Mouse (Mus musculus): ENCODE data around the gene Men1. TPM values are rescaled to one million over a fixed set of nuclear protein-coding genes. Genes with fewer than 3 reads are reported as not detected.

The Men1 gene
- polyA plus RNA-seq, 1 experiment from 2014 or later = 115 TPM

DNA sequence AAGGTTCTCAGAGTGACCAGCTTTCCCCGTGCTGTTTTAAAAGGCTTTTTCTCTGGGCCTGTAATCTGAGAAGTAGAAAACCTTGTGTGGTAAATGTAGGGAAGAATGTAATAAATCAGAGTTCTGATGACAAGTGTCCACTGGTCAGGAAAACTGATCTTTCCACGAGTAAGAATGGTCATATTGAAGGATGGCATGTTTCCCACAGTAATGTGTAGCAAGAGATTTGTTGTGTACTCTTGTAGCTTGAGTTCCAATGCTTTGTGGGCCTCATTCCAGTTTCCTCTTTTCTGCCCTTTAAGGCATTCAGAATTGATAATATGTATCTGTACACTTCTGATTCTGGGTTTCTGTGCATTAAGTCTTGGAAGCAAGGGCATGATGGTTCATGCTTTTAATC, 30.1 kb downstream of the Men1 start:
- Histone ChIP-seq H3K27me3 (ENCODE audit: poor library complexity, severe bottlenecking) (no peaks in the 10 kb centered on the region), H3K4me1 (peaks cover 34% of the 10 kb centered on the region), H3K9me3 (no peaks in the 10 kb centered on the region), H3K36me3 (replicated peaks) (peaks cover 56% of the 10 kb centered on the region), H3K4me3 (peak overlapping the region; percentile 100), H3K27ac (peak overlapping the region; percentile 100)
- 6% methylated on average over 2 of the region's 2 CpGs for WGBS
- DNase-seq (ENCODE audit: extremely low spot score, low spot score) = no peak

DNA sequence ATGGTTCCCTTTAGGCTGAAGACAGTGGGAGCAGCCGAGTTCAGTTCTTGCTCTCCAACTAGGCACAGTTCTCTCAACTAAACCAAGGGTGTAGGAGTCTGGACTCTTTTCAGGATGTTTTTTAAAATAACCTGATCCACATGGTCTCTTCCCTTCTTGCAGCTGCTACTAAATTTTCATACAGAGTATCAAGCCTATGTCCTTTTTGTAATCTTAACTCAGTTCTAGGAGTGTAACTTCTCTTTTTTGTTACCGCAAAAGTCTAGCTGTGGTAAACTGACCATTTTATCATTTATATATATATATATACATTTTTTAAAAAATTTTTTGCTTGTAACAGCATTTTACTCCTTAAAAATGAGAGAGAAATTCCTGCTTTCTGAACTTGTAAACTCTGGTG, 35.4 kb downstream of the Men1 start:
- Histone ChIP-seq H3K27me3 (ENCODE audit: poor library complexity, severe bottlenecking) (no peaks in the 10 kb centered on the region), H3K4me1 (peaks cover 29% of the 10 kb centered on the region), H3K9me3 (no peaks in the 10 kb centered on the region), H3K4me3 (no peak overlapping the region), H3K27ac (no peak overlapping the region), H3K36me3 (replicated peaks) (peaks cover 100% of the 10 kb centered on the region)
- no peak for DNase-seq (ENCODE audit: extremely low spot score, low spot score)
- WGBS = 91% methylated on average over 2 of the region's 2 CpGs

DNA sequence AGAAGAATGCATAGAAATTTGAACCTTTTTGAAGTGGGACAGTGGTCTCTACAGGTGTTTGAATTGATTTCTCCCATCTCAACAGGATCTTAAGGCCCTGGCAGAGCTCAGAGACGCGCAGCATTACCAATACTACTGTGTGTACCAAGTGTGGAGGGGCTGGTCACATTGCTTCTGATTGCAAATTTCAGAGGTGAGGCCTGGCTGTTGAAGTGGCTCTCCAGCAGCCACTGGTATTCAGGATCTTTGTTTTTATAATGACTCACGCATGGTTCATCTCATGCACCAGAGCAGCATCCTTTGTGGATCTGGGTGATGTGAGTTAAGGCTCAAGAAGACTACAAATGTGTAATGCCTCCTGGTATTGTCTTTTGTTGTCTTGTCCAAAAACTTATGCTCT, 37.7 kb downstream of the Men1 start:
- no peak overlapping the region for H3K4me3 ChIP-seq
- no peak overlapping the region for H3K27ac ChIP-seq
- no peak for DNase-seq (ENCODE audit: extremely low spot score, low spot score)
- peaks cover 100% of the 10 kb centered on the region for H3K36me3 ChIP-seq (replicated peaks)
- peaks cover 31% of the 10 kb centered on the region for H3K4me1 ChIP-seq
- WGBS = 93% methylated on average over 3 of the region's 3 CpGs
- H3K9me3 ChIP-seq = no peaks in the 10 kb centered on the region
- H3K27me3 ChIP-seq (ENCODE audit: poor library complexity, severe bottlenecking) = no peaks in the 10 kb centered on the region

DNA sequence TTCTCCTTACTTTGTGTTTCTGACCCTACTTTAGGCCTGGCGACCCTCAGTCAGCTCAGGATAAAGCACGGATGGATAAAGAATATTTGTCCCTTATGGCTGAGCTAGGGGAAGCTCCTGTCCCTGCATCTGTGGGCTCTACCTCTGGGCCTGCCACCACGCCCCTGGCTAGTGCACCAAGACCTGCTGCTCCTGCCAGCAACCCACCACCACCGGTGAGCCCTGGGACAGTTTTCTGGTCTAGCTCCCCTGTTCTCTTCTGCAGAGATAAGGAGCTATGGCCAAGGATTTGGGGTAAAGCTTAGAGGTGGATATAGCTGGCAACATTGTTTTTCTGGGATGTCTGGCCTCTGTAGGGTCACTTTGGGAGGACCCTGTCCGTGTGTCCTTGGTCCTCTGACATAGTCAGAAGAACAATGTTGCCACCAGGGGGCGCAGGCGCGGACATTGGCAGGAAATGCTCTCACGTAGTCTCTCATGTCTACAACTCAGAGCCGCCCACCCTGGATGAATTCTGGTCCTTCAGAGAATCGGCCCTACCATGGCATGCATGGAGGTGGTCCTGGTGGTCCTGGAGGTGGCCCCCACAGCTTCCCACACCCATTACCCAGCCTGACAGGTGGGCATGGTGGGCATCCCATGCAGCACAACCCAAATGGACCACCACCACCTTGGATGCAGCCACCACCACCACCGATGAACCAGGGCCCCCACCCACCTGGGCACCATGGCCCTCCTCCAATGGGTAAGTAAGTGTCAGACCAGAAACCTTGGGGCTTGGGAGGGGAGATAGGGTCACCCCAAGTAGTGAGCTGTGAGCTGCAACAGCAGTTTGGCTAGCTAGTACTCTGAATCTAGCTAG, 39.0 kb downstream of the Men1 start:
- 79% methylated on average over 12 of the region's 12 CpGs for WGBS
- Histone ChIP-seq H3K27ac (no peak overlapping the region), H3K4me1 (peaks cover 39% of the 10 kb centered on the region)

DNA sequence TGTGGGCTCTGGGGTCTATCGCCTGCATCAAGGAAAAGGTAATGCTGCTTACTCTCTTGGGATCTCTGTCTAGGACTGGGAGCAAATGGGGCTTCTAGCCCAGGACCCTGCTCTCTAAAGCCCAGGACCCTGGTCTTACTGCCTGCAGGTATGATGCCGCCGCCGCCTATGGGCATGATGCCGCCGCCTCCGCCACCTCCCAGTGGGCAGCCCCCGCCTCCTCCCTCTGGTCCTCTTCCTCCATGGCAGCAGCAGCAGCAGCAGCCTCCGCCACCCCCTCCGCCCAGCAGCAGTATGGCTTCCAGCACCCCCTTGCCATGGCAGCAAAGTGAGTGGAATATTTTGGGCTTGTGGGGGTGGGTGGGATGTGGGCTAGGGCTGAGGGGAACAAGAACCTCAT, 39.8 kb downstream of the Men1 start:
- WGBS = 98% methylated on average over 10 of the region's 10 CpGs
- no peak overlapping the region for H3K27ac ChIP-seq
- no peaks in the 10 kb centered on the region for H3K27me3 ChIP-seq (ENCODE audit: poor library complexity, severe bottlenecking)
- peaks cover 100% of the 10 kb centered on the region for H3K36me3 ChIP-seq (replicated peaks)
- no peaks in the 10 kb centered on the region for H3K9me3 ChIP-seq
- H3K4me1 ChIP-seq = peaks cover 39% of the 10 kb centered on the region
- no peak for DNase-seq (ENCODE audit: extremely low spot score, low spot score)
- H3K4me3 ChIP-seq = peak overlapping the region; percentile 0; the same call in 1 of the 2 replicates

More for the DNA sequence above, 39.0 kb downstream of the Men1 start:
- DNase-seq (ENCODE audit: extremely low spot score, low spot score) = peak; percentile 71
- no peaks in the 10 kb centered on the region for H3K9me3 ChIP-seq
- peaks cover 100% of the 10 kb centered on the region for H3K36me3 ChIP-seq (replicated peaks)
- H3K4me3 ChIP-seq = 0 out of 2 replicates have a peak overlapping the region, but pooled peaks have one; percentile 0
- no peaks in the 10 kb centered on the region for H3K27me3 ChIP-seq (ENCODE audit: poor library complexity, severe bottlenecking)

DNA sequence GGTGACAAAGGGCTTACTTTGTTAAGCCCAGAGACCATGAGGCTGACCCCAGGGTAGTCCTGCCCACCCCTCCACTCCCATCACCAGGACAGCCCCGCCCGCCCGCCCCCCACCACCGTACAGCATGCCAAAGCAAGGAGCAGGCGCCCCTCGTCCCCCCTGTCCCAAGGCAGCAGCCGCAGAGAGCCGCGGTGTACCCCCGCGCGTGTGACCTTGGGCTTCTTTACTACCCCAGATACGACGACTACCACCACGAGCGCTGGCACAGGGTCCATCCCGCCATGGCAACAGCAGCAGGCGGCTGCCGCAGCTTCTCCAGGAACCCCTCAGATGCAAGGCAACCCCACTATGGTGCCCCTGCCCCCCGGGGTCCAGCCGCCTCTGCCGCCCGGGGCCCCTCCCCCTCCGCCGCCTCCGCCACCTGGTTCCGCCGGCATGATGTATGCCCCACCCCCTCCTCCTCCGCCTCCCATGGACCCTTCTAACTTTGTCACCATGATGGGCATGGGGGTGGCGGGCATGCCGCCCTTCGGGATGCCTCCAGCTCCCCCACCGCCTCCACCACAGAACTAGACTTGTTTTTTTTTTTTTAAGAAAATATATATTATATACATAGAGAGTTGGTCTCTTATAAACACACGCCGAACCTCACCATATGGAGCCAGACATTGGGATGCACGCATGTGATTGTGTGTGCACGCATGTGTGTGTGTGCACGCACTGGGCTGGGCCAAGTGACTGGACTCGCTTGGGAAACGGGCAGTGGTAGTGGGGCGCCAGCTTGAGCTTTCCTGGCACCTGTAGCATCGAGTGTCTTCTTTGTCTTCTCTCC, 40.9 kb downstream of the Men1 start:
- Histone ChIP-seq H3K9me3 (no peaks in the 10 kb centered on the region), H3K27ac (no peak overlapping the region), H3K36me3 (replicated peaks) (peaks cover 96% of the 10 kb centered on the region), H3K27me3 (ENCODE audit: poor library complexity, severe bottlenecking) (no peaks in the 10 kb centered on the region), H3K4me3 (peak overlapping the region; percentile 12; the same call in 1 of the 2 replicates), H3K4me1 (peaks cover 39% of the 10 kb centered on the region)
- DNase-seq (ENCODE audit: extremely low spot score, low spot score) = no peak
- 94% methylated on average over 42 of the region's 42 CpGs for WGBS

DNA sequence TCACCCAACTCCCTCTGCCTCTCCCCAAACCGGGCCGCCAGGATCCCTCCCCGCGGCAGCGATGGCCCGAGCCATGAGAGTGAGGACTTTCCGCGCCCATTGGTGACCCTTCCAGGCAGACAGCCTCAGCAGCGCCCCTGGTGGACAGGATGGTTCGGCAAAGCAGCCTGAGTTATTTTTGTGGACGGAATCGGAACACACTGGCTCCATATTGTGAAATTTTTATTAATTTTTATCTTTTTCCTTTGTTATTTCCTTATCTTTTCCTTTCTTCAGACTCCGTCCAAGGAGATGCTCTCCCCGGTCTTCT, 41.4 kb downstream of the Men1 start:
- Histone ChIP-seq H3K36me3 (replicated peaks) (peaks cover 96% of the 10 kb centered on the region), H3K27ac (no peak overlapping the region), H3K4me3 (peak overlapping the region; percentile 12; the same call in 1 of the 2 replicates), H3K27me3 (ENCODE audit: poor library complexity, severe bottlenecking) (no peaks in the 10 kb centered on the region), H3K4me1 (peaks cover 39% of the 10 kb centered on the region), H3K9me3 (no peaks in the 10 kb centered on the region)
- no peak for DNase-seq (ENCODE audit: extremely low spot score, low spot score)
- 83% methylated on average over 14 of the region's 14 CpGs for WGBS

DNA sequence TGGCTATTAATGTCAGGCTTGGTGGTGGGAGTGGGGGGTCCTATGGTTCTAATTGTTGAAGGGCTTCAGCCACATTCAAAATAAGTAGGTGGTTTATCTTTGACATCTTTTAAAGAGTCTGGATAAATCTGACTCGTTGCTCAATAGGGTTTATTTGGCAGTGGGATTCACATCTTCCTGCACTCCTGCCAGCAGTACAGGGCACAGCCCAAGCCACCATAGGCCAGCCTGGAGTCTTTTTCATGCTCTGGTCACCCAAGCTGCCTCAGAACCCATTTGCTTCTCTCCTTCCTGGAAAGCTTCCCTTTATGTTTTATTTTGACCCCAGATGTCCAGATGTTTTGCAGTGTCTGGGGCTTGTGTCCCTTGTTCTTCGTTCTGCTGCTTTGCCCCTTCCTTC, 41.9 kb downstream of the Men1 start:
- Histone ChIP-seq H3K36me3 (replicated peaks) (peaks cover 93% of the 10 kb centered on the region), H3K4me1 (peaks cover 39% of the 10 kb centered on the region), H3K9me3 (no peaks in the 10 kb centered on the region), H3K4me3 (peak overlapping the region; percentile 12; the same call in 1 of the 2 replicates), H3K27ac (no peak overlapping the region), H3K27me3 (ENCODE audit: poor library complexity, severe bottlenecking) (no peaks in the 10 kb centered on the region)
- WGBS = 92% methylated on average over 2 of the region's 2 CpGs
- DNase-seq (ENCODE audit: extremely low spot score, low spot score) = no peak

DNA sequence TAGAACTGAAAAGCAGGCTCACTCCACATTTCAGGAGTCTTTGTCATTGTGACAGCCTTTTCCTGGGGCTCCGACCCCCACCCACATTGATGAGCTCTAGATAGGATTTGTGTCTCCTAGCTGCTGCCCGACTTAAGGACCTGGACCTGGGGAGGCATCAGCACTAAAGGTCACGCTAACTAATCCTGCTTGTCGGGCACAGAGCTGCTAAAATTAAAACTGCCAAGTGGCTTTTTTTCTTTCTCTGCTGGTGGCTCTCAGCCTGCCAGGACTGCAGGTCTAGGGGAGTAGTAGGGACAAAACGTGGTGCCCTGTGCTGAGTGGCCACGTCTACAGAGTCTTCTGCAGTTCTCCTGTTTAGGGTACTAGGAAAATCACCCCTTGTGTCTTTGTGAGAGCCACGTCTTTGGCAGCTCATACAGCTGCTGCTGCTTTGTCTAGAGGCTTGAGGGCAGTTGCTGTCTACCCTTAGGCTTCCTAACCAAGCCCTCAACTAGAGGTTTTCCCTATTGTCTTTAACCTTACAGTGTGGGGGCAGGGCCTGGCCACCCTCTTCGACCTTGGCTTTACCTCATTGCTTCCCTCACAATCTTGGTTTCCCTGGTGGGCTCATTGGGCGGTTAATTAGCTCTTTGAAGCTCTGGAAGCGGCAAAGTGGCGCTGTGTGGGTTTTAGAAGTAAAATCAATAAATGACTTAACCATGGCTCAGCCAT, 42.7 kb downstream of the Men1 start:
- DNase-seq (ENCODE audit: extremely low spot score, low spot score) = no peak
- WGBS = 64% methylated on average over 11 of the region's 11 CpGs
- H3K4me3 ChIP-seq = peak overlapping the region; percentile 16; the same call in 1 of the 2 replicates
- peak overlapping the region; percentile 36 for H3K27ac ChIP-seq
- H3K36me3 ChIP-seq (replicated peaks) = peaks cover 85% of the 10 kb centered on the region
- no peaks in the 10 kb centered on the region for H3K27me3 ChIP-seq (ENCODE audit: poor library complexity, severe bottlenecking)
- no peaks in the 10 kb centered on the region for H3K9me3 ChIP-seq
- H3K4me1 ChIP-seq = peaks cover 41% of the 10 kb centered on the region

DNA sequence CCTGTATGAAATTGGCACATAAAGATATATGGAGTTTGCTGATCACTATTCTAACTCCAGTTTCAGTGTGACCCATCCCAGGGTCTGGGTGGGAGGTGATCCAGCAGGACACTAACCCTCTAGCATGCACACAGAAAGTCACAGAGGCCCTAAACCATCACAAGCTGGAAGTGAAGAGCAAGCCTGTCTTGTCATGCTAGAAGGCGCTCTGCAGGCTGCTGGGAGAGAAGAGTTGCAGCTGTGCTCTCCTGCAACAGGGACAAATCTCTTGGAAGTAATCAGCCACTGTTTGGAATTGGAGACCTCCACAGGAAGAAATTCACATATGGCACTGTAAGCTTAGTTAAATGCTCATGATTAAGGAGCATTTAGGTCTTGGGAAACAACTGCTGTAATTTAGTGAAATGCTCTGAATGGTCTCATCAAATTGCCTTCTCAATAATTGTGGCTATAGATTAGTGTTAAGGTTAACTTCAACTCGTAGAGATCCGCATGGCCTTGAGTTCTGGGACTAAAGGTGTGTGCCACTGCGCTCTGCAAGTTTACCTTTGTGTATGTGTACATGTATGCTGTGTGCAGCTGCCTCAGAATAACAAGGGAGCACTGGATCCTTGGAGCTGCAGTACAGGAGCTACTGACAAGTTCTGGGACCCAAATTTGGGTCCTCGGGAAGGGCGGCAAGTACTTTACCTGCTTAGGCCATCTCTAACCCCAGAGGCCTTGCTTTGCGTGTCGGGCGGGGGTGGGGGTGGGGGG, 45.8 kb downstream of the Men1 start:
- 96% methylated on average over 9 of the region's 9 CpGs for WGBS
- no peaks in the 10 kb centered on the region for H3K9me3 ChIP-seq
- peaks cover 59% of the 10 kb centered on the region for H3K4me1 ChIP-seq
- H3K27me3 ChIP-seq (ENCODE audit: poor library complexity, severe bottlenecking) = no peaks in the 10 kb centered on the region
- H3K27ac ChIP-seq = no peak overlapping the region
- H3K4me3 ChIP-seq = no peak overlapping the region
- DNase-seq (ENCODE audit: extremely low spot score, low spot score) = no peak
- H3K36me3 ChIP-seq (replicated peaks) = peaks cover 54% of the 10 kb centered on the region

DNA sequence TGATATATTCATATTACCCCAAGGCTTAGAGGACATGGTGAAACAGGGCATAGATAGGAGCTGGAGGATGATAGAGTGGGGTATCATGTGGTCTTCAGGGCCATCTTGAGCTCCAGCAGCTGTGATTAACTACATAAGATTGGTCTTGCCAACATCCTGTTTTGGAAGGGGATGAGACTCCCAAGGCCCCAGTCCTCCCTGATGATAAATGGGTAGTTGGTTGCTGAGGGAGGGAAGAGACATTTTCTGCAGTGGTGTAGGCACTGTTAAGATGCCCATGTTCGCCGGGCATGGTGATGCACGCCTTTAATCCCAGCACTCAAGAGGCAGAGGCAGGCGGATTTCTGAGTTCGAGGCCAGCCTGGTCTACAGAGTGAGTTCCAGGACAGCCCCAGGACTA, 46.5 kb downstream of the Men1 start:
- Histone ChIP-seq H3K4me3 (no peak overlapping the region), H3K27me3 (ENCODE audit: poor library complexity, severe bottlenecking) (no peaks in the 10 kb centered on the region), H3K27ac (no peak overlapping the region), H3K36me3 (replicated peaks) (peaks cover 48% of the 10 kb centered on the region), H3K9me3 (no peaks in the 10 kb centered on the region), H3K4me1 (peaks cover 54% of the 10 kb centered on the region)
- WGBS = 95% methylated on average over 5 of the region's 5 CpGs
- no peak for DNase-seq (ENCODE audit: extremely low spot score, low spot score)

DNA sequence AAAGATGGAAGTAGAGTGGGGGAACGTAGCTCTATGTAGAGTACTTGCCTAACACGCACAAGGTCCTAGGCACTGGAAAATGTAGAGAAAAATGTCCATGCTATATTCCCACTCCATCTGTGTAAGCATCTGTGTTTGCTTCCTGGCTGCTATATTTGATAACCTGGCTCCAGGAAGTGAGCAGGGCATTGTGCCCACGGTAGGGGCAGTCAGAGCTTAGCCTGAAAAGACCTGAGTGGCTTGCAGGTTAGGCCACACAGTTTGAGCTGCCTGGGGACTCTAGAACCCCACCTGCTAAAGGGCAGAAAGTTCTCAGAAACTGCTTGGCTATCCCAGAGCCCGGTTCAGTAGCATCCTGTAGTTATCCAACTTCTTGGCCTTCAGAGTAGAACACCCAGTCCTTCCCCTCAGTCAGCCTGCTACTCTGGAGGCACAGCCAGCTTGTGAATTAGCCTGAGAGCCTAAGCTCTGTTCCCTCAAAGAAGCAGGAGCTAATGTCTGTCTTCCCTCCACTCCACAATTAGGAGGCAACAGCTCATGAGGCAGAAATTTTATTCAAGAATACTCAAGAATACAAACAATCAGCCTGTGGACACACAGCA, 47.6 kb downstream of the Men1 start:
- WGBS = 85% methylated on average over 4 of the region's 4 CpGs
- Histone ChIP-seq H3K4me1 (peaks cover 42% of the 10 kb centered on the region), H3K27me3 (ENCODE audit: poor library complexity, severe bottlenecking) (0 out of 2 replicates have a peak, but pooled peaks cover 4% of the 10 kb centered on the region), H3K4me3 (no peak overlapping the region), H3K36me3 (replicated peaks) (peaks cover 36% of the 10 kb centered on the region), H3K27ac (no peak overlapping the region), H3K9me3 (no peaks in the 10 kb centered on the region)
- no peak for DNase-seq (ENCODE audit: extremely low spot score, low spot score)
